Mouse (Mus musculus) stomach, embryonic 16.5 days (tissue): ENCODE results near the gene Med13. TPM values are rescaled to one million over a fixed set of nuclear protein-coding genes. Genes with fewer than 3 reads are reported as not detected.

Source experiments
- polyA plus RNA-seq: library from polyadenylated mRNA; unstranded; fragments of >200 nt; fragmentation: Nextera tagmentation; extraction: Ambion mirVana; gene quantifications from 2 replicates; pipeline ENCODE4 v1.2.1, GENCODE M21; 2015

Gene Med13
- polyA plus RNA-seq, 1 experiment from 2014 or later: 9.1 TPM

Other genes starting within 250 kb of the Med13 start
- 6.8 and 9.5 TPM in 2 replicates for gene Brip1, start 156.4 kb downstream of the Med13 start, polyA plus RNA-seq
- gene Ints2, start 100.0 kb downstream of the Med13 start, polyA plus RNA-seq: 22.2 and 23.0 TPM in 2 replicates
- gene Rnft1, start 127.1 kb upstream of the Med13 start, polyA plus RNA-seq: 62.9 and 68.1 TPM in 2 replicates
- gene Rps6kb1, start 187.2 kb upstream of the Med13 start, polyA plus RNA-seq: 58.4 and 60.0 TPM in 2 replicates
- gene Tubd1, start 187.4 kb upstream of the Med13 start, polyA plus RNA-seq: 10.4 and 11.8 TPM in 2 replicates